Mouse (Mus musculus) olfactory bulb, adult 2 months (tissue): ENCODE results near the gene Epb41l1. TPM values are rescaled to one million over a fixed set of nuclear protein-coding genes. Genes with fewer than 3 reads are reported as not detected.

Source experiments
- H3K27ac ChIP-seq: fragments of 200-500 bp; 2 replicates; pipeline ENCODE4 v1.5.1; 2012; ENCODE audit warnings: low read depth, low read length; ENCODE audit not compliant: insufficient read depth
- H3K4me1 ChIP-seq: fragments of 200-500 bp; 2 replicates; pipeline ENCODE4 v1.6.1; 2012; ENCODE audit warnings: low read length; ENCODE audit not compliant: control insufficient read depth, insufficient read depth
- H3K4me3 ChIP-seq: fragments of 200-500 bp; 2 replicates; pipeline ENCODE4 v1.5.1; 2012; ENCODE audit warnings: mild to moderate bottlenecking, low read depth, low read length, moderate library complexity; ENCODE audit not compliant: insufficient read depth
- CTCF ChIP-seq: fragments of 200-500 bp; IDR thresholded peaks from 2 replicates; pipeline ENCODE4 v1.5.1; 2012; ENCODE audit warnings: low read depth, mild to moderate bottlenecking, low read length, moderate library complexity; ENCODE audit not compliant: insufficient read depth
- POLR2A ChIP-seq: fragments of 200-500 bp; IDR thresholded peaks from 2 replicates; pipeline ENCODE4 v1.6.1; 2012; ENCODE audit warnings: mild to moderate bottlenecking, low read depth, low read length, moderate library complexity; ENCODE audit not compliant: insufficient read depth
- WGBS: fragments of 180-500 bp; shearing (Covaris S2); methylation state at CpG from one replicate; pipeline ENCODE4 v1.1.7; 2018; 5-methylcytosine and 5-hydroxymethylcytosine counted together
- polyA plus RNA-seq: library from polyadenylated mRNA; stranded (reverse); fragments of >200 nt; gene quantifications from 2 replicates; pipeline ENCODE4 v1.2.4, GENCODE M21; 2012; ENCODE audit warnings: low replicate concordance; ENCODE audit not compliant: missing spikeins, insufficient read depth, insufficient read length

Epb41l1 gene
- polyA plus RNA-seq, 1 experiment: 51.4 TPM

DNA sequence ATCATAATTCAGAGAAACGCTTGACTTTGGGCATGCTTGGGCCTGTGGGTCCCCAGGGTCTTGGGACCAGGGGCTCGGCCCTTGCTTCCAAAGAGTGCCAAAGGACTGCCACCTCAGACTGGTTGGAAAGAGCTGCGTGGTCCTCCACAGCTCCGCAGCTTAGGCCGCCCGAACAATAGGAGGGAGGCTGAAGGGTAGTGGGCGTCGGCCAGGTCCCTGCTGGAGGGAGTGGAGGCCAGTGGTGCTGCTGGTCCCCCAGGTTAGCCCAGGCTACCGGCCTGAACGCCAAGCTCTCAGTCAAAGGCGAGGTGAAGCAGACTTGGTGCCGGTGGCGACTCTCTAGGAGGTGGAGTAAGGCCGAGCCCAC is 399 bp upstream of the Epb41l1 start:
- TF ChIP-seq CTCF: no peak
- TF ChIP-seq POLR2A: no peak
- 35% methylated on average over 14 of the region's 14 CpGs for WGBS
- H3K4me3 ChIP-seq: peak overlapping the region; percentile 51
- H3K27ac ChIP-seq: no peak overlapping the region
- peaks cover 11% of the 10 kb centered on the region; the same call in 1 of the 2 replicates for H3K4me1 ChIP-seq

DNA sequence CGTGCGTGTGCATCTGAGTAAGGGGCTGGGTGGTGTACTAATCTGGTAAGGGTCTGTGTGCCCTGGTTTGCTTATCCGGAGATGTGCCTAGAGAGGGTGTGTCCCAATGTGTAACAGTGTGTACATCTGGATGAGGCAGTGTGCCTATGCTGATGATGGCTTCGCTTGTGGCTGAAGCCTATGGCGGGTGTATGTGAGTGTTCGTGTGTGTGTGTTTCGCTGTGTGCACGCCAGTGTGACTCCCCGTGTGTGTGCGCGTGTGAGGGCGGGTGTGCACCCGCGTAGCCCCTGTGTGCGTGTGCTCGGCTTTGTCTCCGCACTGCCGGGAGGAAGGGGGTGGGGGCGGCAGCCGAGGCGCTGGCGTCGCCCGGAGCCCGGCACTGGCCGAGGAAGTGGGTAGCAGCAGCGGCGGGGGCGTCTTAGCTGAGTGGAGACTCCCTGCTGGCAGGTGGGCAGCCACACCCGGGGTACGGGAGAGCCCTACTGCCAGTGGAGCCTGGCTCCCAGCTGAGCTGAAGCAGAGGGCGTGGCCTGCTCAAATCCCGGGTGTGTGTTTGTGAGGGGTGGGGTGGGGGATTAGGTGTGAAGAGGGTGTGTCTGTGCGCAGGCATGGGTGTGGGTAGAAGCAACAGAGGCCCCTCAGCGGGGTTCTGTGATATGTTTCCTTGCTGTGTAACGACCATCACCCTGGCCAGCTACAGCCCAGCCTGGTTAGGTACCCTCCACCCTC is 837 bp downstream of the Epb41l1 start:
- Histone ChIP-seq H3K4me3 (peak overlapping the region; percentile 51), H3K4me1 (peaks cover 9% of the 10 kb centered on the region; the same call in 1 of the 2 replicates), H3K27ac (no peak overlapping the region)
- TF ChIP-seq POLR2A (no peak), CTCF (no peak)
- WGBS: 2% methylated on average over 36 of the region's 36 CpGs

- Histone ChIP-seq H3K4me3 (no peak overlapping the region), H3K4me1 (peaks cover 9% of the 10 kb centered on the region; the same call in 1 of the 2 replicates), H3K27ac (no peak overlapping the region)
- WGBS: 31% methylated on average over 8 of the region's 8 CpGs
- TF ChIP-seq CTCF (no peak), POLR2A (no peak)
Measured at GRCm38 (mm10) chr2:156422631-156423030, 1.9 kb downstream of the Epb41l1 start.

DNA sequence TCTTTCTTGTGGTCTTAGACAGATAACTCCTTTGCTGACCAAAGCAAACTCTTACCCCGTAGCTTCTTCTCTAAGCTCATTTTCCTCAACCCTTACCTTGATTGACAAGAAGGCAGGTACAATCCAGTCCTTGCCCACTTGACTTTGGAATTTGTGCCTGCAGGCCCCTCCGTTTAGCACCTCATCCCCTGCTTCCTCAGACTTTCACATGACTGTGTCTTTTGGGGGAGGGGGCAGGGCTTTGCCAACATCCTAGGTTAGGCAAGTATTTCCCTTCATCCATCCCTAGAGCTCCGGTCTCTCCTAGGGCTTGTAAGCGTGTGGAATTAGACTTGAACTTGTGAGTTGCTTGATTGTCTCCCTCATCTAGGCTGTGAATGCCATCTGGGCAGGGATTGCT is 3.0 kb downstream of the Epb41l1 start:
- no peak overlapping the region for H3K27ac ChIP-seq
- H3K4me3 ChIP-seq: no peak overlapping the region
- TF ChIP-seq POLR2A (no peak), CTCF (no peak)
- 92% methylated on average over 4 of the region's 4 CpGs for WGBS
- peaks cover 9% of the 10 kb centered on the region; the same call in 1 of the 2 replicates for H3K4me1 ChIP-seq

GRCm38 (mm10) chr2:156425618-156426017 is 4.9 kb downstream of the Epb41l1 start:
- TF ChIP-seq POLR2A (no peak), CTCF (no peak)
- 81% methylated on average over 2 of the region's 2 CpGs for WGBS
- Histone ChIP-seq H3K4me3 (no peak overlapping the region), H3K27ac (no peak overlapping the region), H3K4me1 (peaks cover 5% of the 10 kb centered on the region; the same call in 1 of the 2 replicates)

DNA sequence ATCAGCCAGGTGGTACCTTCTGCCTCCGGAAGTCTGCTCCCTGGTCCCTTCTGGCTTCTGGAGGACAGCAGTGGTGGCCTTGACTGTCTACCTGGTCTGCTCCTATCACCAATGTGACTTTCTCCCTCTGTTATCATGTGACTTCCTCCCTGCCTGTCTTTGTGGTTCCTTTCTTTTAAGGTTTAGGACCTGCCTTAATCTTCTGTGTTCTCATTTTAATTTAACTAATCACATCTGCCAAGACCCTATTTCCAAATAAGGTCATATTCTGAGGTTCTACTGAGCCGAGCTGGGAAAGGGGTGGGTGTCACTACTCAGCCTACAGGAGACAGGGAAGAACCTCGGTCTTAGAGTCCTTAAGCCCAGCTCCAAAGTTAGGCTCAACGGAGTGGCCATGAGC is 5.4 kb downstream of the Epb41l1 start:
- Histone ChIP-seq H3K4me1 (peaks cover 4% of the 10 kb centered on the region; the same call in 1 of the 2 replicates), H3K27ac (no peak overlapping the region), H3K4me3 (no peak overlapping the region)
- 78% methylated on average over 4 of the region's 4 CpGs for WGBS
- no peak for TF ChIP-seq CTCF

GRCm38 (mm10) chr2:156429836-156430235 is 9.1 kb downstream of the Epb41l1 start:
- TF ChIP-seq CTCF: no peak
- no peak for TF ChIP-seq POLR2A
- peaks cover 18% of the 10 kb centered on the region for H3K4me1 ChIP-seq
- whole genome bisulfite sequencing: 75% methylated on average over 10 of the region's 10 CpGs
- no peak overlapping the region for H3K27ac ChIP-seq
- H3K4me3 ChIP-seq: no peak overlapping the region

DNA sequence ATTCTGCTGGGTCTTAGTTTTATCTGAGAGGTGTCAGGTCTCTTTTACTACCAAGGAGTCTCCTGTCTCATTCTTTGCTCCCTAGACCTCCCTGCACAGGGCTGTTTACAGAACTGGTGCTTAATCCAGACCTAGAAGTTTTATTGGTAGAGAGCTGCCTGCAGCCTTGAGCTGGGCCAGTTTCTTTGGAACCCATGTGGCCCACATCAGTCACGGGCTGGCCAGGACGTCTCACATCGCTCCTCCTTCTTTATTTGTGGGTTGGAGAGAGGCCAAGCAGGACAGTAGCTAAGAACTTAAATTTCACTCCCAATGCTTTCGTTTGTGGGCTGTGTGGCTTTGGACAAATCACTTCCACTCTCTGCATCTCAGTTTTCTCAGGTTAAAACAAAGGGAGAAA is 9.6 kb downstream of the Epb41l1 start:
- TF ChIP-seq CTCF: no peak
- no peak for TF ChIP-seq POLR2A
- H3K27ac ChIP-seq: no peak overlapping the region
- no peak overlapping the region for H3K4me3 ChIP-seq
- WGBS: 64% methylated on average over 4 of the region's 4 CpGs
- H3K4me1 ChIP-seq: peaks cover 18% of the 10 kb centered on the region

- Histone ChIP-seq H3K4me1 (peaks cover 18% of the 10 kb centered on the region), H3K4me3 (no peak overlapping the region), H3K27ac (no peak overlapping the region)
- 76% methylated on average over 6 of the region's 6 CpGs for WGBS
- TF ChIP-seq POLR2A (no peak), CTCF (no peak)
Measured at GRCm38 (mm10) chr2:156431409-156431808, 10.7 kb downstream of the Epb41l1 start.

DNA sequence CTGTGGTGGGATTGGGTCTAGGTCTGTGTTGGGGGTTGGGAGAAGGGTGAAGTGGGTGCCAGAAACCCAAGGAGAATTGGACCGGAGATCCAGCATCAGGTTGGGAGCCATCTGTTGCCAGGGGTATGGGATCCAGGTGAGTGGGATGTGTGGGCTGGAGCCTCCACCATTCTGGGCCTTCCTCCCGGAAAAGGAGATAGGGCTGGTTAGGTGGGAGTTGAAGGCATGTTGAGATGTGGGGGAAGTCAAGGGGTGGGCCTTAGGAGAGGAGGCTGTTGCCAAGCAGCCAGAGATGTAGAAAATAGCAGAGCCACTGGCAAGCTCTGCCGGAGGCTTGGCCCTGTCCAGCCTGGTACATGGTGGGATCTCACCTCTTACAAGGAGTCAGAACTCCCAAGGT is 11.4 kb downstream of the Epb41l1 start:
- H3K4me3 ChIP-seq: no peak overlapping the region
- TF ChIP-seq POLR2A (no peak), CTCF (no peak)
- H3K4me1 ChIP-seq: peaks cover 18% of the 10 kb centered on the region
- 69% methylated on average over 3 of the region's 3 CpGs for WGBS
- no peak overlapping the region for H3K27ac ChIP-seq
